Mouse (Mus musculus): ENCODE results near the gene Arfgef2. TPM values are rescaled to one million over a fixed set of nuclear protein-coding genes. Genes with fewer than 3 reads are reported as not detected.

Gene Arfgef2
- total and polyA plus RNA-seq, 3 experiments: 12.5 to 50.4 (median 45.4) TPM

DNA sequence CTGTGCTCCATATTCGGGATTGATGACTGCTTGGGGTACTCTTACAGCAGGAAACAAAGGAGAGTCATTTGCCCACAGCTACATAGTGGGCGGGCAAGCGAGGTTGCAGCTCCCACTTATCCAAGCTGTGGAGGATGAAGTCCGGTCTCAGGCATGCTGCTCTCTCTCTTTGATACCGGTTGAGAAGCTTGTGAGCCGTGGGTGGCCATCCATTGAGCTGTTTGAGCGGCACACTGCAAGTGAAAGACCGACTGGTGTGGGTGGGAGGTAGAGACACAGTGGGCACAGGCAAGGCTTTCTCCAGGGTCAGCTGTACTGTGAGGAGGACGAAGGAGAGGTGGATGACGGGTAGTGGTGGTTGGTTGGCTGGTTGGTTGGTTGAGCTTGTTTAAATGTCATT is 5.4 kb downstream of the Arfgef2 start:
- Histone ChIP-seq H3K27ac (no peak overlapping the region), H3K79me2 (replicated peaks; ENCODE audit: control insufficient read depth, insufficient read depth, low read length) (no peaks in the 10 kb centered on the region), H3K4me1 (ENCODE audit: control insufficient read depth, insufficient read depth, low read length) (peaks cover 4% of the 10 kb centered on the region), H3K27me3 (ENCODE audit: control insufficient read depth, insufficient read depth, low read length) (no peaks in the 10 kb centered on the region), H3K36me3 (ENCODE audit: control insufficient read depth, insufficient read depth, low read length) (peaks cover 14% of the 10 kb centered on the region), H3K4me3 (no peak overlapping the region), H3K9ac (ENCODE audit: low read depth, low read length) (no peak overlapping the region)
- 88% methylated on average over 10 of the region's 10 CpGs for WGBS
- no peak for TF ChIP-seq POLR2A (IDR thresholded peaks at IDR 0.05; ENCODE audit: insufficient read depth, low read depth, low read length)
- TF ChIP-seq CTCF (IDR thresholded peaks at IDR 0.05): no peak
- no peak for TF ChIP-seq EP300 (IDR thresholded peaks at IDR 0.05; ENCODE audit: insufficient read depth, low read depth, low read length)
- DNase-seq: peak in 1 of 2 experiments; percentile 14
- intact Hi-C loops (cut with DNase I): no loop called here

- no peak overlapping the region for H3K4me3 ChIP-seq
- H3K27me3 ChIP-seq (ENCODE audit: control insufficient read depth, insufficient read depth, low read length): no peaks in the 10 kb centered on the region
- H3K36me3 ChIP-seq (ENCODE audit: control insufficient read depth, insufficient read depth, low read length): no peaks in the 10 kb centered on the region
- peaks cover 18% of the 10 kb centered on the region for H3K4me1 ChIP-seq (ENCODE audit: control insufficient read depth, insufficient read depth, low read length)
- no peak overlapping the region for H3K9ac ChIP-seq (ENCODE audit: low read depth, low read length)
- no peak for TF ChIP-seq EP300 (IDR thresholded peaks at IDR 0.05; ENCODE audit: insufficient read depth, low read depth, low read length)
- TF ChIP-seq CTCF (IDR thresholded peaks at IDR 0.05): no peak
- TF ChIP-seq POLR2A (IDR thresholded peaks at IDR 0.05; ENCODE audit: insufficient read depth, low read depth, low read length): no peak
- no peak for DNase-seq
- H3K79me2 ChIP-seq (replicated peaks; ENCODE audit: control insufficient read depth, insufficient read depth, low read length): peaks cover 4% of the 10 kb centered on the region
- intact Hi-C loops (cut with DNase I): no loop called here
- no peak overlapping the region for H3K27ac ChIP-seq
- WGBS: 85% methylated on average over 9 of the region's 9 CpGs
Observed at GRCm38 (mm10) chr2:166818463-166819143, 13.2 kb downstream of the Arfgef2 start.

GRCm38 (mm10) chr2:166819849-166820248 is 14.5 kb downstream of the Arfgef2 start:
- no peak overlapping the region for H3K27ac ChIP-seq
- H3K9ac ChIP-seq (ENCODE audit: low read depth, low read length): no peak overlapping the region
- no peaks in the 10 kb centered on the region for H3K27me3 ChIP-seq (ENCODE audit: control insufficient read depth, insufficient read depth, low read length)
- TF ChIP-seq EP300 (IDR thresholded peaks at IDR 0.05; ENCODE audit: insufficient read depth, low read depth, low read length) (no peak), POLR2A (IDR thresholded peaks at IDR 0.05; ENCODE audit: insufficient read depth, low read depth, low read length) (no peak), CTCF (IDR thresholded peaks at IDR 0.05) (no peak)
- intact Hi-C loops (cut with DNase I): no loop called here
- H3K79me2 ChIP-seq (replicated peaks; ENCODE audit: control insufficient read depth, insufficient read depth, low read length): peaks cover 4% of the 10 kb centered on the region
- no peak for DNase-seq
- peaks cover 18% of the 10 kb centered on the region for H3K4me1 ChIP-seq (ENCODE audit: control insufficient read depth, insufficient read depth, low read length)
- no peak overlapping the region for H3K4me3 ChIP-seq
- H3K36me3 ChIP-seq (ENCODE audit: control insufficient read depth, insufficient read depth, low read length): no peaks in the 10 kb centered on the region
- 83% methylated on average over 8 of the region's 8 CpGs for WGBS

DNA sequence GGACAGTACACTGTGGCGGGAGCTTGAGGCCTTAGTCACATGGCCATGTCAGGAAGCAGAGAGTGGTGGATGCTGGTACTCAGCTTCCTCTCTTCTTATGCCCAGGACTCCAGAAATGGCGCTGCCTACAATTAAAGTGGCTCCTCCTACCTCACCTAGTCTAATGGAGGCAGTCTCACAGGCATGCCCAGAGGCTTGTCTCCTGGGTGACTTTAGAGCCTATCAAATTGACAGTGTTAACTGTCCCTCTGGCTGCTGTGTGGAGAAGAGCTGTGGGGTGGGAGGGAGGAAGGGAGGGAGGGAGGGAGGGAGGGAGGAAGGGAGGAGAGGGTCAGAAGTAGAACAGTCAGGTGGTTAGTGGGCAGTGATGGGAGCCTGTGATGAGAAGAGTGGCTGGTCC is 15.5 kb downstream of the Arfgef2 start:
- intact Hi-C loops (cut with DNase I): no loop called here
- 34% methylated on average over 2 of the region's 2 CpGs for WGBS
- Histone ChIP-seq H3K36me3 (ENCODE audit: control insufficient read depth, insufficient read depth, low read length) (no peaks in the 10 kb centered on the region), H3K4me3 (no peak overlapping the region), H3K9ac (ENCODE audit: low read depth, low read length) (no peak overlapping the region), H3K27ac (no peak overlapping the region), H3K27me3 (ENCODE audit: control insufficient read depth, insufficient read depth, low read length) (no peaks in the 10 kb centered on the region), H3K79me2 (replicated peaks; ENCODE audit: control insufficient read depth, insufficient read depth, low read length) (peaks cover 7% of the 10 kb centered on the region), H3K4me1 (ENCODE audit: control insufficient read depth, insufficient read depth, low read length) (peaks cover 20% of the 10 kb centered on the region)
- TF ChIP-seq POLR2A (IDR thresholded peaks at IDR 0.05; ENCODE audit: insufficient read depth, low read depth, low read length) (no peak), CTCF (IDR thresholded peaks at IDR 0.05) (no peak), EP300 (IDR thresholded peaks at IDR 0.05; ENCODE audit: insufficient read depth, low read depth, low read length) (no peak)
- DNase-seq: no peak

GRCm38 (mm10) chr2:166821406-166821805 is 16.0 kb downstream of the Arfgef2 start:
- Histone ChIP-seq H3K9ac (ENCODE audit: low read depth, low read length) (no peak overlapping the region), H3K4me1 (ENCODE audit: control insufficient read depth, insufficient read depth, low read length) (peaks cover 21% of the 10 kb centered on the region), H3K36me3 (ENCODE audit: control insufficient read depth, insufficient read depth, low read length) (no peaks in the 10 kb centered on the region), H3K27ac (no peak overlapping the region), H3K27me3 (ENCODE audit: control insufficient read depth, insufficient read depth, low read length) (no peaks in the 10 kb centered on the region), H3K4me3 (no peak overlapping the region), H3K79me2 (replicated peaks; ENCODE audit: control insufficient read depth, insufficient read depth, low read length) (peaks cover 7% of the 10 kb centered on the region)
- TF ChIP-seq EP300 (IDR thresholded peaks at IDR 0.05; ENCODE audit: insufficient read depth, low read depth, low read length) (no peak), CTCF (IDR thresholded peaks at IDR 0.05) (no peak), POLR2A (IDR thresholded peaks at IDR 0.05; ENCODE audit: insufficient read depth, low read depth, low read length) (no peak)
- DNase-seq: no peak
- WGBS: 79% methylated on average over 3 of the region's 3 CpGs
- intact Hi-C loops (cut with DNase I): no loop called here

GRCm38 (mm10) chr2:166822119-166822826 is 16.9 kb downstream of the Arfgef2 start:
- Histone ChIP-seq H3K79me2 (replicated peaks; ENCODE audit: control insufficient read depth, insufficient read depth, low read length) (peaks cover 7% of the 10 kb centered on the region), H3K36me3 (ENCODE audit: control insufficient read depth, insufficient read depth, low read length) (no peaks in the 10 kb centered on the region), H3K4me3 (no peak overlapping the region), H3K9ac (ENCODE audit: low read depth, low read length) (no peak overlapping the region), H3K27ac (no peak overlapping the region), H3K27me3 (ENCODE audit: control insufficient read depth, insufficient read depth, low read length) (no peaks in the 10 kb centered on the region), H3K4me1 (ENCODE audit: control insufficient read depth, insufficient read depth, low read length) (peaks cover 23% of the 10 kb centered on the region)
- intact Hi-C loops (cut with DNase I): no loop called here
- no peak for DNase-seq
- no peak for TF ChIP-seq CTCF (IDR thresholded peaks at IDR 0.05)
- no peak for TF ChIP-seq POLR2A (IDR thresholded peaks at IDR 0.05; ENCODE audit: insufficient read depth, low read depth, low read length)
- no peak for TF ChIP-seq EP300 (IDR thresholded peaks at IDR 0.05; ENCODE audit: insufficient read depth, low read depth, low read length)
- 44% methylated on average over 10 of the region's 10 CpGs for whole genome bisulfite sequencing

Data from heart, adult 2 months (tissue).